Mouse (Mus musculus): ENCODE data around the gene Kif26a. TPM values are rescaled to one million over a fixed set of nuclear protein-coding genes. Genes with fewer than 3 reads are reported as not detected.
A peak's percentile ranks its signal among the peaks of the same experiment; 100 is the strongest.

Gene Kif26a
- polyA plus RNA-seq, 1 experiment from 2014 or later = 4.4 TPM

GRCm38 (mm10) chr12:112181921-112182608, 36.1 kb downstream of the Kif26a start:
- peaks cover 13% of the 10 kb centered on the region; the same call in 1 of the 2 replicates for H3K9me3 ChIP-seq
- H3K4me3 ChIP-seq = no peak overlapping the region
- no peak for DNase-seq (ENCODE audit: extremely low spot score, low spot score)
- 52% methylated on average over 7 of the region's 7 CpGs for WGBS
- H3K4me1 ChIP-seq = peaks cover 46% of the 10 kb centered on the region
- peaks cover 40% of the 10 kb centered on the region for H3K36me3 ChIP-seq (replicated peaks)
- peak overlapping the region; percentile 81 for H3K27ac ChIP-seq
- no peaks in the 10 kb centered on the region for H3K27me3 ChIP-seq (ENCODE audit: poor library complexity, severe bottlenecking)

GRCm38 (mm10) chr12:112182609-112182955, 36.6 kb downstream of the Kif26a start:
- Histone ChIP-seq H3K27me3 (ENCODE audit: poor library complexity, severe bottlenecking) (no peaks in the 10 kb centered on the region), H3K36me3 (replicated peaks) (peaks cover 35% of the 10 kb centered on the region), H3K4me3 (no peak overlapping the region), H3K4me1 (peaks cover 46% of the 10 kb centered on the region), H3K27ac (peak overlapping the region; percentile 81), H3K9me3 (peaks cover 13% of the 10 kb centered on the region; the same call in 1 of the 2 replicates)
- 62% methylated on average over 7 of the region's 7 CpGs for WGBS
- DNase-seq (ENCODE audit: extremely low spot score, low spot score) = no peak

GRCm38 (mm10) chr12:112183675-112184074, 37.7 kb downstream of the Kif26a start:
- Histone ChIP-seq H3K9me3 (peaks cover 10% of the 10 kb centered on the region; the same call in 1 of the 2 replicates), H3K4me1 (peaks cover 51% of the 10 kb centered on the region)
- 66% methylated on average over 6 of the region's 6 CpGs for WGBS

GRCm38 (mm10) chr12:112184390-112184789, 38.4 kb downstream of the Kif26a start:
- Histone ChIP-seq H3K4me3 (no peak overlapping the region), H3K4me1 (peaks cover 52% of the 10 kb centered on the region), H3K27me3 (ENCODE audit: poor library complexity, severe bottlenecking) (no peaks in the 10 kb centered on the region), H3K9me3 (peaks cover 4% of the 10 kb centered on the region; the same call in 1 of the 2 replicates), H3K27ac (peak overlapping the region; percentile 81), H3K36me3 (replicated peaks) (peaks cover 16% of the 10 kb centered on the region)
- 42% methylated on average over 3 of the region's 3 CpGs for WGBS
- DNase-seq (ENCODE audit: extremely low spot score, low spot score) = no peak

More at GRCm38 (mm10) chr12:112183675-112184074, 37.7 kb downstream of the Kif26a start:
- peak overlapping the region; percentile 81 for H3K27ac ChIP-seq
- no peak overlapping the region for H3K4me3 ChIP-seq
- H3K27me3 ChIP-seq (ENCODE audit: poor library complexity, severe bottlenecking) = no peaks in the 10 kb centered on the region
- DNase-seq (ENCODE audit: extremely low spot score, low spot score) = no peak
- H3K36me3 ChIP-seq (replicated peaks) = peaks cover 24% of the 10 kb centered on the region

GRCm38 (mm10) chr12:112186899-112187298, 40.9 kb downstream of the Kif26a start:
- WGBS = 91% methylated on average over 6 of the region's 6 CpGs
- DNase-seq (ENCODE audit: extremely low spot score, low spot score) = no peak
- no peaks in the 10 kb centered on the region for H3K9me3 ChIP-seq
- no peak overlapping the region for H3K4me3 ChIP-seq
- 0 out of 2 replicates have a peak overlapping the region, but pooled peaks have one; percentile 16 for H3K27ac ChIP-seq
- H3K4me1 ChIP-seq = peaks cover 46% of the 10 kb centered on the region
- H3K36me3 ChIP-seq (replicated peaks) = no peaks in the 10 kb centered on the region
- no peaks in the 10 kb centered on the region for H3K27me3 ChIP-seq (ENCODE audit: poor library complexity, severe bottlenecking)

- peaks cover 34% of the 10 kb centered on the region for H3K4me1 ChIP-seq
- no peak overlapping the region for H3K27ac ChIP-seq
- H3K27me3 ChIP-seq (ENCODE audit: poor library complexity, severe bottlenecking) = peaks cover 35% of the 10 kb centered on the region
- DNase-seq (ENCODE audit: extremely low spot score, low spot score) = no peak
- no peak overlapping the region for H3K4me3 ChIP-seq
- H3K9me3 ChIP-seq = no peaks in the 10 kb centered on the region
- 64% methylated on average over 6 of the region's 6 CpGs for WGBS
- H3K36me3 ChIP-seq (replicated peaks) = no peaks in the 10 kb centered on the region
Measured at GRCm38 (mm10) chr12:112191753-112192152, 45.7 kb downstream of the Kif26a start.

- DNase-seq (ENCODE audit: extremely low spot score, low spot score) = no peak
- peaks cover 46% of the 10 kb centered on the region for H3K27me3 ChIP-seq (ENCODE audit: poor library complexity, severe bottlenecking)
- 7% methylated on average over 13 of the region's 13 CpGs for WGBS
- peak overlapping the region; percentile 65 for H3K27ac ChIP-seq
- H3K9me3 ChIP-seq = no peaks in the 10 kb centered on the region
- no peaks in the 10 kb centered on the region for H3K36me3 ChIP-seq (replicated peaks)
- peaks cover 47% of the 10 kb centered on the region for H3K4me1 ChIP-seq
- peak overlapping the region; percentile 28 for H3K4me3 ChIP-seq
Measured at GRCm38 (mm10) chr12:112195019-112195418, 49.0 kb downstream of the Kif26a start.

- no peak overlapping the region for H3K4me3 ChIP-seq
- H3K27me3 ChIP-seq (ENCODE audit: poor library complexity, severe bottlenecking) = peaks cover 46% of the 10 kb centered on the region
- H3K4me1 ChIP-seq = peaks cover 46% of the 10 kb centered on the region
- H3K9me3 ChIP-seq = no peaks in the 10 kb centered on the region
- H3K36me3 ChIP-seq (replicated peaks) = no peaks in the 10 kb centered on the region
- no peak overlapping the region for H3K27ac ChIP-seq
- 95% methylated on average over 10 of the region's 10 CpGs for WGBS
- no peak for DNase-seq (ENCODE audit: extremely low spot score, low spot score)
Measured at GRCm38 (mm10) chr12:112196562-112196961, 50.6 kb downstream of the Kif26a start.

- H3K4me3 ChIP-seq = no peak overlapping the region
- 0 out of 2 replicates have a peak overlapping the region, but pooled peaks have one; percentile 2 for H3K27ac ChIP-seq
- 56% methylated on average over 3 of the region's 3 CpGs for WGBS
- peaks cover 43% of the 10 kb centered on the region for H3K4me1 ChIP-seq
- H3K36me3 ChIP-seq (replicated peaks) = no peaks in the 10 kb centered on the region
- H3K27me3 ChIP-seq (ENCODE audit: poor library complexity, severe bottlenecking) = peaks cover 34% of the 10 kb centered on the region
- H3K9me3 ChIP-seq = no peaks in the 10 kb centered on the region
- no peak for DNase-seq (ENCODE audit: extremely low spot score, low spot score)
Measured at GRCm38 (mm10) chr12:112199363-112199762, 53.4 kb downstream of the Kif26a start.

- H3K4me1 ChIP-seq = peaks cover 36% of the 10 kb centered on the region
- no peak for DNase-seq (ENCODE audit: extremely low spot score, low spot score)
- WGBS = 69% methylated on average over 2 of the region's 2 CpGs
- no peak overlapping the region for H3K4me3 ChIP-seq
- peaks cover 27% of the 10 kb centered on the region for H3K27me3 ChIP-seq (ENCODE audit: poor library complexity, severe bottlenecking)
- H3K36me3 ChIP-seq (replicated peaks) = no peaks in the 10 kb centered on the region
- H3K9me3 ChIP-seq = no peaks in the 10 kb centered on the region
- H3K27ac ChIP-seq = peak overlapping the region; percentile 2; the same call in 1 of the 2 replicates
Measured at GRCm38 (mm10) chr12:112200045-112200444, 54.0 kb downstream of the Kif26a start.

- Histone ChIP-seq H3K27ac (peak overlapping the region; percentile 62), H3K4me3 (no peak overlapping the region), H3K9me3 (no peaks in the 10 kb centered on the region), H3K4me1 (peaks cover 44% of the 10 kb centered on the region), H3K36me3 (replicated peaks) (no peaks in the 10 kb centered on the region), H3K27me3 (ENCODE audit: poor library complexity, severe bottlenecking) (peaks cover 28% of the 10 kb centered on the region)
- WGBS = 88% methylated on average over 2 of the region's 2 CpGs
- DNase-seq (ENCODE audit: extremely low spot score, low spot score) = no peak
Measured at GRCm38 (mm10) chr12:112207163-112207562, 61.2 kb downstream of the Kif26a start.

- Histone ChIP-seq H3K27me3 (ENCODE audit: poor library complexity, severe bottlenecking) (peaks cover 30% of the 10 kb centered on the region), H3K9me3 (no peaks in the 10 kb centered on the region), H3K4me1 (peaks cover 44% of the 10 kb centered on the region), H3K4me3 (no peak overlapping the region), H3K27ac (peak overlapping the region; percentile 62; the same call in 1 of the 2 replicates), H3K36me3 (replicated peaks) (no peaks in the 10 kb centered on the region)
- 65% methylated on average over 4 of the region's 4 CpGs for WGBS
- DNase-seq (ENCODE audit: extremely low spot score, low spot score) = no peak
Measured at GRCm38 (mm10) chr12:112207734-112208133, 61.7 kb downstream of the Kif26a start.

- Histone ChIP-seq H3K27me3 (ENCODE audit: poor library complexity, severe bottlenecking) (peaks cover 40% of the 10 kb centered on the region), H3K4me1 (peaks cover 68% of the 10 kb centered on the region), H3K27ac (peak overlapping the region; percentile 64; the same call in 1 of the 2 replicates), H3K9me3 (no peaks in the 10 kb centered on the region), H3K36me3 (replicated peaks) (no peaks in the 10 kb centered on the region), H3K4me3 (no peak overlapping the region)
- WGBS = 72% methylated on average over 13 of the region's 13 CpGs
- no peak for DNase-seq (ENCODE audit: extremely low spot score, low spot score)
Measured at GRCm38 (mm10) chr12:112210622-112211021, 64.6 kb downstream of the Kif26a start.
